Mouse (Mus musculus) myocyte (in vitro differentiated cells): ENCODE data around the gene Xylt1.

Source experiments
- E2F4 ChIP-seq: IDR thresholded peaks from one replicate; pipeline ENCODE4 v1.6.1; 2011; ENCODE audit warnings: mild to moderate bottlenecking, control low read depth, moderate library complexity; ENCODE audit not compliant: insufficient read depth
- MAX ChIP-seq: IDR thresholded peaks from one replicate; pipeline ENCODE4 v1.6.1; 2011; ENCODE audit warnings: low read depth, mild to moderate bottlenecking, control low read depth
- POLR2A ChIP-seq: IDR thresholded peaks from one replicate; pipeline ENCODE4 v1.6.1; 2011; ENCODE audit warnings: low read depth, mild to moderate bottlenecking, control low read depth, moderate library complexity; ENCODE audit not compliant: insufficient read length
- POLR2AphosphoS2 ChIP-seq: IDR thresholded peaks from one replicate; pipeline ENCODE4 v1.6.1; 2011; ENCODE audit warnings: low read depth, control low read depth; ENCODE audit not compliant: insufficient read length
- TCF12 ChIP-seq: IDR thresholded peaks from one replicate; pipeline ENCODE4 v1.6.1; 2011; ENCODE audit warnings: mild to moderate bottlenecking, control low read depth; ENCODE audit not compliant: poor library complexity, insufficient read depth, severe bottlenecking
- USF1 ChIP-seq: IDR thresholded peaks from one replicate; pipeline ENCODE4 v1.6.1; 2011; ENCODE audit warnings: low read depth, mild to moderate bottlenecking, control low read depth, moderate library complexity

DNA sequence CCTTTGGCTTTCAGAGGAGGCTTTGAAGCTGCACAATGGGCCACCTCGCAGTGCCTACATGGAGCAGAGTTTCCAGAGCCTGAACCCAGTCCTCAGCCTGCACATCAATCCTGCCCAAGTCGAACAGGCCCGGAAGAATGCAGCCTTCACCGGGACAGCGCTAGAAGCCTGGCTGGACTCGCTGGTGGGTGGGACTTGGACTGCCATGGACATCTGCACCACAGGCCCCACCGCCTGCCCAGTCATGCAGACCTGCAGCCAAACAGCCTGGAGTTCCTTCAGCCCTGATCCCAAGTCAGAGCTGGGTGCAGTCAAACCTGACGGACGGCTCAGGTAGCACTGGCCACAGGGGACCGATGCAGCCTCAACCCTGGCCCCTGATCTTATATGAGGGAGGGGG, 286.5 kb downstream of the Xylt1 start:
- TF ChIP-seq POLR2AphosphoS2 (no peak), POLR2A (no peak), TCF12 (no peak), E2F4 (no peak), MAX (no peak), USF1 (no peak)
